Mouse (Mus musculus) cerebellum, adult 11 months (tissue): ENCODE results near the gene Bnipl.
"Not testable (repeated sequence)": the region's sequence is repeated elsewhere in the genome, so short reads cannot be mapped to it uniquely, and the experiment has no call there.

Experiments used
- DNase-seq: peaks from one replicate; pipeline ENCODE4 v3.0.0; 2022

The Bnipl gene

GRCm38 (mm10) chr3:95235386-95236301 is 15.3 kb downstream of the Bnipl start:
- DNase-seq, result no peak

- no peak for DNase-seq
Observed at GRCm38 (mm10) chr3:95233303-95233980, 17.6 kb downstream of the Bnipl start.

GRCm38 (mm10) chr3:95232771-95233170 is 18.2 kb downstream of the Bnipl start:
- no peak for DNase-seq

GRCm38 (mm10) chr3:95231298-95232221 is 19.4 kb downstream of the Bnipl start, which contains the start of gene Mllt11:
Gene Mllt11 (minus strand): TSS chr3:95232171.
- no peak for DNase-seq

GRCm38 (mm10) chr3:95230495-95231297 is 20.3 kb downstream of the Bnipl start:
- no peak for DNase-seq

- DNase-seq, result peak; percentile 43
Observed at GRCm38 (mm10) chr3:95229781-95230494, 21.1 kb downstream of the Bnipl start.

GRCm38 (mm10) chr3:95228894-95229780 is 21.9 kb downstream of the Bnipl start:
- DNase-seq, result peak; percentile 51

- DNase-seq, result peak; percentile 82
Observed at GRCm38 (mm10) chr3:95228148-95228893, 22.7 kb downstream of the Bnipl start, which contains the start of gene Cdc42se1. Gene Cdc42se1 (plus strand): TSS chr3:95228732.

- DNase-seq, result no peak
Observed at GRCm38 (mm10) chr3:95227214-95227613, 23.8 kb downstream of the Bnipl start.

GRCm38 (mm10) chr3:95224295-95224694 is 26.7 kb downstream of the Bnipl start:
- no peak for DNase-seq

- no peak for DNase-seq
Observed at GRCm38 (mm10) chr3:95223041-95223440, 28.0 kb downstream of the Bnipl start.

- DNase-seq, result no peak
Observed at GRCm38 (mm10) chr3:95218466-95219137, 32.4 kb downstream of the Bnipl start.

GRCm38 (mm10) chr3:95217255-95218134 is 33.5 kb downstream of the Bnipl start, which contains the start of gene Gabpb2:
Gene Gabpb2 (minus strand): TSS chr3:95217916.
- DNase-seq, result peak; percentile 91

GRCm38 (mm10) chr3:95216655-95217254 is 34.2 kb downstream of the Bnipl start:
- DNase-seq, result no peak

GRCm38 (mm10) chr3:95213609-95213975 is 37.4 kb downstream of the Bnipl start:
- no peak for DNase-seq

- DNase-seq, result not testable (repeated sequence)
Observed at GRCm38 (mm10) chr3:95212889-95213608, 37.9 kb downstream of the Bnipl start.
